In the genomic region with DNA sequence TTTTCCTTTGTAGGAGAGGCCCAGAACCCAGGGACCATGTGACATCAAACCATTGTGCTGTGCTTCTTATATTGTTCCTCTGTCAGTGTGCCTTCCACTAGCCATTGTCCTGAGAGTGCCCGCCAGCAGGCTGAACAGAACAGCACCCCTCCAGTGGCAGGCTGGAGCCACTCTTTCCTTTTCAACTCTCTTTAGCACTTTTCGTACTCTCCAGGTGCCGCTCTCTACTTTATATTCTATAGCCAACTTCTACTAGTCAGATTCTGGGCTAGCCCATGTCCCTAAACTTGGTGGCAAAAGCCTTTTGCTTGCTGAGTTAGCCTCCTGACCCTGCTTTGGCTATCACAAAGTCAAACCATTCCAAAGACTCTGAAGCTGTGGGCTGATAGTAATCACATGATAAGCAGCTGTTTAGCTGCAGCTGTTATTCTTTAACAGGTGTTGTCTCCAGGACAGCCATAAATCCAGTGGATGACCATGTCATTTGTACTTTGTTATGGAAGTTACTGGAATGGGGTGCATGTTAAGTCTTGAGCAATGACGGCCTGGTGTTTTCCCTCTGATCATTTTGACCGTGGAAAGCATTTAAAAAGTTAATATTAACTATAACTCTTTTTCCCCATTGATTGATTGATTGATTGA, we compare ENCODE assay signal across 27 mouse cellular contexts. TPM values are rescaled to one million over a fixed set of nuclear protein-coding genes. Genes with fewer than 3 reads are reported as not detected.
DNase-seq lines count a peak whose midpoint lies in the region; ATAC-seq and TF ChIP-seq lines count a peak whose summit lies in the region.
"Had no signal": no experiment of that assay in that cellular context is flagged by ENCODE, and none has a peak within 500 bp of the region (broad histone marks: within the 10 kb centered on the region; RNA-seq: fewer than 3 reads in every experiment).

No protein-coding gene starts in this region.

- no peak overlapping the region for H3K4me2 ChIP-seq in limb, embryonic 14.5 days (replicated peaks; ENCODE audit: low read depth, low read length, severe bottlenecking)
- H3K4me2 ChIP-seq in midbrain, embryonic 11.5 days: no peak overlapping the region
- H3K4me2 ChIP-seq in midbrain, embryonic 13.5 days (replicated peaks): no peak overlapping the region
- no peak overlapping the region for H3K4me2 ChIP-seq in intestine, postnatal 0 days (replicated peaks; ENCODE audit: low read depth)
- H3K4me2 ChIP-seq: embryonic facial prominence, embryonic 13.5 days; forebrain, embryonic 12.5 days; forebrain, embryonic 15.5 days; heart, embryonic 11.5 days; hindbrain, embryonic 12.5 days; hindbrain, embryonic 15.5 days had no signal

- no peaks in the 10 kb centered on the region for H3K36me3 ChIP-seq in limb, embryonic 14.5 days (ENCODE audit: control insufficient read depth, insufficient read depth, low read length)
- H3K36me3 ChIP-seq in limb, embryonic 10.5 days: no peaks in the 10 kb centered on the region
- no peaks in the 10 kb centered on the region for H3K36me3 ChIP-seq in midbrain, embryonic 11.5 days (ENCODE audit: control insufficient read depth, insufficient read depth, low read length)
- no peaks in the 10 kb centered on the region for H3K36me3 ChIP-seq in midbrain, embryonic 13.5 days
- H3K36me3 ChIP-seq in intestine, postnatal 0 days (ENCODE audit: control insufficient read depth, insufficient read depth): no peaks in the 10 kb centered on the region
- H3K36me3 ChIP-seq: embryonic facial prominence, embryonic 10.5 days; embryonic facial prominence, embryonic 13.5 days; forebrain, embryonic 12.5 days; forebrain, embryonic 15.5 days; hindbrain, embryonic 12.5 days; hindbrain, embryonic 15.5 days had no signal

- H3K27ac ChIP-seq in limb, embryonic 14.5 days (replicated peaks; ENCODE audit: low read depth, low read length): no peak overlapping the region
- no peak overlapping the region for H3K27ac ChIP-seq in limb, embryonic 10.5 days
- no peak overlapping the region for H3K27ac ChIP-seq in midbrain, embryonic 11.5 days (ENCODE audit: low read depth, low read length)
- no peak overlapping the region for H3K27ac ChIP-seq in midbrain, embryonic 13.5 days
- H3K27ac ChIP-seq in intestine, postnatal 0 days (ENCODE audit: low read depth, low read length): no peak overlapping the region
- H3K27ac ChIP-seq: embryonic facial prominence, embryonic 10.5 days; embryonic facial prominence, embryonic 13.5 days; forebrain, embryonic 12.5 days; forebrain, embryonic 15.5 days; heart, adult 2 months; hindbrain, embryonic 12.5 days; hindbrain, embryonic 15.5 days had no signal

- no peaks in the 10 kb centered on the region for H3K9me3 ChIP-seq in limb, embryonic 14.5 days (ENCODE audit: control insufficient read depth, low read length)
- no peaks in the 10 kb centered on the region for H3K9me3 ChIP-seq in limb, embryonic 10.5 days (replicated peaks)
- no peaks in the 10 kb centered on the region for H3K9me3 ChIP-seq in midbrain, embryonic 11.5 days (ENCODE audit: control insufficient read depth, low read length)
- H3K9me3 ChIP-seq in midbrain, embryonic 13.5 days: no peaks in the 10 kb centered on the region
- H3K9me3 ChIP-seq in intestine, postnatal 0 days (ENCODE audit: control insufficient read depth): no peaks in the 10 kb centered on the region
- H3K9me3 ChIP-seq: embryonic facial prominence, embryonic 10.5 days; embryonic facial prominence, embryonic 13.5 days; forebrain, embryonic 12.5 days; forebrain, embryonic 15.5 days; hindbrain, embryonic 12.5 days; hindbrain, embryonic 15.5 days had no signal

- H3K4me3 ChIP-seq in limb, embryonic 14.5 days (replicated peaks; ENCODE audit: low read length): no peak overlapping the region
- H3K4me3 ChIP-seq in limb, embryonic 10.5 days: no peak overlapping the region
- no peak overlapping the region for H3K4me3 ChIP-seq in midbrain, embryonic 11.5 days (ENCODE audit: low read depth, low read length)
- no peak overlapping the region for H3K4me3 ChIP-seq in midbrain, embryonic 13.5 days (replicated peaks)
- H3K4me3 ChIP-seq in intestine, postnatal 0 days (ENCODE audit: low read depth, low read length): no peak overlapping the region
- H3K4me3 ChIP-seq: embryonic facial prominence, embryonic 10.5 days; embryonic facial prominence, embryonic 13.5 days; erythroblast, embryonic 14.5 days; forebrain, embryonic 12.5 days; forebrain, embryonic 15.5 days; heart, adult 2 months; hindbrain, embryonic 12.5 days; hindbrain, embryonic 15.5 days had no signal

- no peak for TF ChIP-seq CTCF in intestine, postnatal 0 days (IDR thresholded peaks at IDR 0.05; ENCODE audit: low read depth)

- ATAC-seq in limb, embryonic 14.5 days (ENCODE audit: low FRiP score, low read depth): peak; percentile 57; the same call in 1 of the 2 replicates
- no peak for ATAC-seq in midbrain, embryonic 11.5 days (ENCODE audit: low FRiP score)
- no peak for ATAC-seq in midbrain, embryonic 13.5 days
- peak; percentile 47 for ATAC-seq in intestine, postnatal 0 days
- ATAC-seq: CD4-positive, CD25-positive, alpha-beta regulatory T cell, adult 4 months; forebrain, embryonic 15.5 days had no signal

- 76% methylated on average over 5 of the region's 5 CpGs for WGBS in limb, embryonic 14.5 days
- 89% methylated on average over 5 of the region's 5 CpGs for WGBS in limb, embryonic 10.5 days
- 80% methylated on average over 5 of the region's 5 CpGs for WGBS in midbrain, embryonic 11.5 days
- WGBS in midbrain, embryonic 13.5 days: 83% methylated on average over 5 of the region's 5 CpGs
- 67% methylated on average over 5 of the region's 5 CpGs for WGBS in intestine, postnatal 0 days

- peak; percentile 27 for DNase-seq in limb, embryonic 14.5 days (ENCODE audit: low spot score)
- no peak for DNase-seq in limb, embryonic 10.5 days (ENCODE audit: low spot score)
- peak; percentile 80 for DNase-seq in midbrain, embryonic 11.5 days (ENCODE audit: low spot score, missing footprints)
- no peak for DNase-seq in cerebellum, postnatal 25 days
- DNase-seq in embryo, embryonic 10 days (ENCODE audit: low spot score): no peak
- DNase-seq: adrenal gland, adult 2 months; adrenal gland, postnatal 14 days; B cell, adult 2 months; cerebellum, adult 18-20 months; cerebellum, adult 9-10 months; cerebellum, postnatal 14 days; embryo, embryonic 11 days; gastrocnemius, postnatal 25 days; heart, adult 2 months had no signal

- H3K9ac ChIP-seq in limb, embryonic 14.5 days (ENCODE audit: low read depth, low read length, severe bottlenecking): no peak overlapping the region
- H3K9ac ChIP-seq in midbrain, embryonic 11.5 days (ENCODE audit: low read length): no peak overlapping the region
- no peak overlapping the region for H3K9ac ChIP-seq in midbrain, embryonic 13.5 days (replicated peaks)
- H3K9ac ChIP-seq in intestine, postnatal 0 days (ENCODE audit: low read depth, low read length): no peak overlapping the region
- H3K9ac ChIP-seq: embryonic facial prominence, embryonic 13.5 days; forebrain, embryonic 12.5 days; forebrain, embryonic 15.5 days; hindbrain, embryonic 12.5 days; hindbrain, embryonic 15.5 days had no signal

- TF ChIP-seq POLR2A in limb, embryonic 14.5 days (IDR thresholded peaks at IDR 0.05; ENCODE audit: borderline replicate concordance, extremely low read depth, insufficient read depth, insufficient read length): no peak

- H3K4me1 ChIP-seq in limb, embryonic 14.5 days (ENCODE audit: control insufficient read depth, insufficient read depth, low read length): no peaks in the 10 kb centered on the region
- no peaks in the 10 kb centered on the region for H3K4me1 ChIP-seq in limb, embryonic 10.5 days
- no peaks in the 10 kb centered on the region for H3K4me1 ChIP-seq in midbrain, embryonic 11.5 days (ENCODE audit: control insufficient read depth, insufficient read depth, low read length)
- H3K4me1 ChIP-seq in midbrain, embryonic 13.5 days (replicated peaks): no peaks in the 10 kb centered on the region
- H3K4me1 ChIP-seq in intestine, postnatal 0 days (replicated peaks; ENCODE audit: control insufficient read depth, insufficient read depth, low read length): no peaks in the 10 kb centered on the region
- H3K4me1 ChIP-seq: embryonic facial prominence, embryonic 10.5 days; embryonic facial prominence, embryonic 13.5 days; forebrain, embryonic 12.5 days; forebrain, embryonic 15.5 days; hindbrain, embryonic 12.5 days had no signal

- H3K27me3 ChIP-seq in limb, embryonic 14.5 days (ENCODE audit: control insufficient read depth, insufficient read depth, low read length): no peaks in the 10 kb centered on the region
- no peaks in the 10 kb centered on the region for H3K27me3 ChIP-seq in limb, embryonic 10.5 days (ENCODE audit: low read depth, poor library complexity, severe bottlenecking)
- H3K27me3 ChIP-seq in midbrain, embryonic 11.5 days (ENCODE audit: control insufficient read depth, insufficient read depth, low read length): no peaks in the 10 kb centered on the region
- H3K27me3 ChIP-seq in midbrain, embryonic 13.5 days: no peaks in the 10 kb centered on the region
- H3K27me3 ChIP-seq in intestine, postnatal 0 days (replicated peaks; ENCODE audit: control insufficient read depth, insufficient read depth, low read length): no peaks in the 10 kb centered on the region
- H3K27me3 ChIP-seq: embryonic facial prominence, embryonic 13.5 days; forebrain, embryonic 12.5 days; forebrain, embryonic 15.5 days; hindbrain, embryonic 12.5 days; hindbrain, embryonic 15.5 days had no signal

RNA-seq across cellular contexts. Expression of a gene that starts 38.8 kb away (rescaled TPM):
- polyA plus RNA-seq in limb, embryonic 14.5 days (2012; rRNA removed): 0.10 and 0.12 TPM in 2 replicates
- polyA plus RNA-seq in limb, embryonic 14.5 days (2014; fragmentation: Nextera tagmentation; extraction: Ambion mirVana): 0.12 TPM in 1 of 2 replicates, not detected in the other
- not detected in 2 replicates for polyA plus RNA-seq in limb, embryonic 10.5 days (2016; fragmentation: Nextera tagmentation; extraction: Ambion mirVana)
- polyA plus RNA-seq in midbrain, embryonic 11.5 days (2014; fragmentation: Nextera tagmentation; extraction: Ambion mirVana): 0.10 and 0.11 TPM in 2 replicates
- polyA plus RNA-seq in midbrain, embryonic 13.5 days (2015; fragmentation: Nextera tagmentation; extraction: Ambion mirVana): 1.2 and 1.6 TPM in 2 replicates
- 0.18 and 0.37 TPM in 2 replicates for polyA plus RNA-seq in intestine, postnatal 0 days (2015; fragmentation: Nextera tagmentation; extraction: Ambion mirVana)
- polyA plus RNA-seq: CD4-positive, CD25-positive, alpha-beta regulatory T cell, adult 4 months; erythroblast, embryonic 14.5 days; heart, adult 2 months; heart, embryonic 11.5 days; heart, embryonic 14.5 days; heart, postnatal 0 days had no signal

Comparison
In these comparisons a context has a peak if more than half of its experiments do, and no peak if none do; other contexts are left out.
1. DNase-seq: peak in limb, embryonic 14.5 days (single experiment) and midbrain, embryonic 11.5 days (single experiment); none in limb, embryonic 10.5 days (single experiment), cerebellum, postnatal 25 days (0 of 2) and embryo, embryonic 10 days (single experiment).
2. ATAC-seq: peak in limb, embryonic 14.5 days (single experiment) and intestine, postnatal 0 days (single experiment); none in midbrain, embryonic 11.5 days (single experiment) and midbrain, embryonic 13.5 days (single experiment).